Mouse (Mus musculus): ENCODE measurements around the gene Vmn1r125.
"Not testable (repeated sequence)": the region's sequence is repeated elsewhere in the genome, so short reads cannot be mapped to it uniquely, and the experiment has no call there.

The Vmn1r125 gene

DNA sequence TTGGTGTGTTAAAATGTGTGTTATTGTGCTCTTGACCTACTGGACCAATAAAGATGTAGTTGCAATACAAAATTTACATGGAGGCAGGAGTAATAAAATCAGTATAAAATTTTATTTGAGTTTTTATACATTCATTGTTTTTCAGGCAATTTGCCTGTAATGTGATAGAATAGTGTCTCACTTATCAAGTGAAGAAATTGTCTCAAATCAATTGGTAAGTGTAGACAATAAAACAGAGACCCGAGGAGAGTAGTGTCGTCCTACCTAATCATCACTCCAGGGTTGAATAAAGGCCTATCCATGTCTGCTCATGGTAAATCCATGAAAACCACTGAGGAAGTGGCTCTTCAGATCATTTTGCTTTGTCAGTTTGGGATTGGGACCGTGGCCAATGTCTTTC is at the start of gene Vmn1r125:
Gene Vmn1r125 (plus strand): TSS at position 301 of the 400 bp plus-strand sequence.
- DNase-seq: not testable (repeated sequence)

DNA sequence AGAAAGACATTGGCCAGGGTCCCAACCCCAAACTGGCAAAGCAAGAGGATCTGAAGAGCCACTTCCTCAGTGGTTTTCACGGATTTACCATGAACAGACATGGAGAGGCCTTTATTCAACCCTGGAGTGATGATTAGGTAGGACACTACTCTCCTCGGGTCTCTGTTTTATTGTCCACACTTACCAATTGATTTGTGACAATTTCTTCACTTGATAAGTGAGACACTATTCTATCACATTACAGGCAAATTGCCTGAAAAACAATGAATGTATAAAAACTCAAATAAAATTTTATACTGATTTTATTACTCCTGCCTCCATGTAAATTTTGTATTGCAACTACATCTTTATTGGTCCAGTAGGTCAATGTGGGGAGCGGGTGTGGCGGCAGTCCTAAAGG is 11.5 kb upstream of the Vmn1r125 start, which contains the start of gene Vmn1r124:
Gene Vmn1r124 (minus strand): TSS at position 101 of the 400 bp plus-strand sequence.
- not testable (repeated sequence) for DNase-seq

DNA sequence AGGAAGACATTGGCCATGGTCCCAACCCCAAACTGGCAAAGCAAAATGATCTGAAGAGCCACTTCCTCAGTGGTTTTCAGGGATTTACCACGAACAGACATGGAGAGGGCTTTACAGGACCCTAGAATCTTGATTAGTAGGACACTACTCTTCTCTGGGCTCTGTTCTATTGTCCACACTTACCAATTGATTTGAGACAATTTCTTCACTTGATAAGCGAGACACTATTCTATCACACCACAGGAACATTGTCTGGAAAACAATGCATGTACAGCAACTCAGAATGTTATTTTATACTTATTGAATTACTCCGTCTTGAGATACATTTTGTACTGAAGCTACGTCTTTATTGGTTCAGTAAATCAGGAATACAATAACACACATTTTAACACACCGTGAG is 29.4 kb downstream of the Vmn1r125 start, which contains the start of gene Vmn1r126:
Gene Vmn1r126 (minus strand): TSS at position 101 of the 400 bp plus-strand sequence.
- not testable (repeated sequence) for DNase-seq

DNA sequence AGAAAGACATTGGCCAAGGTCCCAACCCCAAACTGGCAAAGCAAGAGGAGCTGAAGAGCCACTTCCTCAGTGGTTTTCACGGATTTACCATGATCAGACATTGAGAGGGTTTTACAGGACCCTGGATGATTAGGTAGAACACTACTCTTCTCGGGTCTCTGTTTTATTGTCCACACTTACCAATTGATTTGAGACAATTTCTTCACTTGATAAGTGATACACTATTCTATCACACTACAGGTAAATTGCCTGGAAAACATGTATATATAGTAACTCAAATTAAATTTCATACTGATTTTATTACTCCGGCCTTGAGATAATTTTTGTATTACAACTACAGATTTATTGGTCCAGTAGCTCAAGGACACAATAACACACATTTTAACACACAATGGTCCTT is 47.8 kb downstream of the Vmn1r125 start, which contains the start of gene Vmn1r127:
Gene Vmn1r127 (minus strand): TSS at position 101 of the 400 bp plus-strand sequence.
- DNase-seq: not testable (repeated sequence)
